Mouse (Mus musculus) urinary bladder, adult 2 months (tissue): ENCODE data around the gene Cks2. TPM values are rescaled to one million over a fixed set of nuclear protein-coding genes. Genes with fewer than 3 reads are reported as not detected.
"Not testable (repeated sequence)": the region's sequence is repeated elsewhere in the genome, so short reads cannot be mapped to it uniquely, and the experiment has no call there.

Source experiments
- DNase-seq: peaks from one replicate; pipeline ENCODE4 v3.0.0; 2022; ENCODE audit warnings: low spot score
- polyA plus RNA-seq: library from polyadenylated mRNA; depleted of rRNA; stranded (reverse); fragments of >200 nt; gene quantifications from 2 replicates; pipeline ENCODE4 v1.2.3, GENCODE M21; 2012; rRNA removed

Gene Cks2
- polyA plus RNA-seq: 12.4 and 18.6 TPM in 2 replicates

DNA sequence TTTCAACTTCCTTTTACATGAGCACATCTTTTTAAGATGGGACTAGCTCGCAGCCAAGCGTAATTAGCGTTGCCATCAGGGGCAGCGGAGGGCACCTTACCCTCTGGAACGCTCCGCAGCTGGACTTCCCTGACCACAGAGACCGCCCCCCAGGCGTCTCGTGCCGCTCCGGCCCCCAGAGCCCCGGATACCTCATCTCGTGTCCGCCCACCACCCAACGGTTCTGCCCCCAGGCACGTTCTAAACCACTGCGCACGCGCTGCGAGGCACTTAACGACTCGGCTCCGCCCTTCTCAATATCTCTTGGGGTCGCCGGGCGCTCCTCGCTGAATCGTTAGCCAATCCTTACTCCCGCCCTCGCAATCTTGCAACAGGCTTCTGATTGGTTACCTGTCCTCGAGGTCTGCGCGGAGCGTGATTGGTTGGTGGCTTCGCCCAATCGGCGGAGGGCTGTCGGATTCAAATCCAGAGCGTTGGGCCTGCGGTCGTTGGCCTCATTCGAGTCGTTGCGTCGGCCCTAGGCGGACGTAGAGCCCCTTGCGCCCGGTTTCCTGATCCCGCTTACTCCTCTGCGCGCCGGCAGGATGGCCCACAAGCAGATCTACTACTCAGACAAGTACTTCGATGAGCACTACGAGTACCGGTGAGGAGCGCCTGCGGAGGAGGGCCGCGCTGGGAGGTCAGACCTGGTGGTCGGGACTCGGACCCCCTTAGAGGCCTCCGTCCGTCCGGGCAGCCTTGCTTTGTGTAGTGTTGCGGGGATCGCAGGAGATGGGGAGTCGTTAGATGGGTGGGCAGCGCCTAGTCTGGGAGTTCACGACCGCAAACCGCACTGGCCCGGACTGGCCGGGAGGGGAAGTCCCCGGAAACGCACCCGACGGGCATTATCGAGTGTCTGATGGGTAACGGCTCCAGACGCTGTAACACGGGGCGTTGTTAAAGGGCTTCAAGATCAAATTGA, at the start of gene Cks2:
TSS of gene Cks2 (plus strand) at position 404 of the 961 bp plus-strand sequence.
- peak; percentile 85 for DNase-seq

DNA sequence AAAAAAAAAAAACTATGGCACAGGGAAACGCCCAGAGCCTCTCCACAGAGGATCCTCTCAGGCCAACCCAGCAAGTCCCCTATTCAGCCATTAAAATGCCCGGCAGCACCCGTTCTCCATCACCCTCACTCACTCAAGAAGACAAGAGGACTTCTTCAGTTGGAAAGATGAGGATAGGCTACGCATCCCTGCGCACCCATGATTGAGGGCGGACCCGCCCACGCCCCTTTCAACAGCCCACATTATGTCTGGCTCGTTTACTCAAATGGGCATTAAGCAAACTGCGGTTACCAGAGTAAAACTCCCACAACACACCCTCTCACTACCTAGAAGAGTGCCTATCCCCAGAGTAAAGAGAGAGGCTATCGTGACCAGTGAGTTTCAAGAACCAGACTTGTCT, 49.6 kb upstream of the Cks2 start:
- no peak for DNase-seq

DNA sequence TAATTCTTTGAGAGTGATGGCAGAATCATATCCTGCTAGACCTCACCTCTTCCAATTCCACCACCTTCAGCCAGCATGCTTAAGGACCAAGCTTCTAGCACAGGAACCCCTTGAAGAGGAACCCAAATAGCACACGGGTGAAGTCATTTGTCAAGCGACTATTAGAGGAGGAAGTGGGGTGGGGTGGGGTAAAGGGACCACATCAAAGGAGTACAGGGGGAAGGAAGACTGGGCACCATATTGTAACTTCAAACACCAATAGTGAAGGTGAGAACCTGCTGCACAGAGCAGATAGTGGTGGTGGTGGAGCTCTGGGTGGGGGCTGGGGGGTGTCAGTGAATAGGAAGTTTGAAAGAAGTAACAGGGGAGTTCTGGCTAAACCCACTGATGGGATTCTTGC, 47.0 kb upstream of the Cks2 start:
- DNase-seq: no peak

DNA sequence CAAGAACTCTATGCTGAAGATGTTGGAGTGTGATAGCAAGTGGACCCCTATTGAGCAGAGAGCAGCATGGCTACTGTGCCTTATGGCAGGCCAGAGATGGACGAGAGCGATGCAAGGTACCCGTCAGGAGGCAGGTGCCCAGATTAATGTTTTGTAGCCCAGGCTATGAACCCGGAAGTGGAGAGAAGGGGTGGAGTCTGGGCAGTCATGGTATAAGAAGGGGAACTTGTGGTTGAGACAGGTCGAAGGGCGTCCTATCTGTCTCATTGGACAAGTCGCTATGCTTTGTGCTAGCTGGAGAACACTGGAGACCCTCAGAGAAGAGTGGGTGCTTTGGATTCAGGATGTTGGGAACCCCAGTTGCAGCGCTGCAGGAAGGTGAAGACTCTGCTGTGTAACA, 44.9 kb upstream of the Cks2 start:
- no peak for DNase-seq

DNA sequence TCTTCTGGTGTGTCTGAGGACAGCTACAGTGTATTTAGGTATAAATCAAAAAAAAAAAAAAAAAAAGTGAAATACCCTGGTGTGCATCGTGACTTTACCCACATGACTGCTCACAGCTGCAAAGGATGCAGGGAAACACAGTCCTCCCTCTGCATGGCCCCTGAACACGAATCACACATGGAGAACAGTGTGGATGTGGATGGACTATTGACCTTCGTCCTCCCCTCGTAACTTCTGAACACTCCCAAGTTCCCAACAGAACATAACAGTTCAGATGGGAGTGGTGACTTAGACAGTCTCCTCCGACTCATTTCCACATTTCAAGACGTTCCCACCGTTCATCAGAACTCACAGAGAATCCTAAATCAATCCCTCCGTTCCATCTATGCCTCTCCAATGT, 42.3 kb upstream of the Cks2 start:
- no peak for DNase-seq

DNA sequence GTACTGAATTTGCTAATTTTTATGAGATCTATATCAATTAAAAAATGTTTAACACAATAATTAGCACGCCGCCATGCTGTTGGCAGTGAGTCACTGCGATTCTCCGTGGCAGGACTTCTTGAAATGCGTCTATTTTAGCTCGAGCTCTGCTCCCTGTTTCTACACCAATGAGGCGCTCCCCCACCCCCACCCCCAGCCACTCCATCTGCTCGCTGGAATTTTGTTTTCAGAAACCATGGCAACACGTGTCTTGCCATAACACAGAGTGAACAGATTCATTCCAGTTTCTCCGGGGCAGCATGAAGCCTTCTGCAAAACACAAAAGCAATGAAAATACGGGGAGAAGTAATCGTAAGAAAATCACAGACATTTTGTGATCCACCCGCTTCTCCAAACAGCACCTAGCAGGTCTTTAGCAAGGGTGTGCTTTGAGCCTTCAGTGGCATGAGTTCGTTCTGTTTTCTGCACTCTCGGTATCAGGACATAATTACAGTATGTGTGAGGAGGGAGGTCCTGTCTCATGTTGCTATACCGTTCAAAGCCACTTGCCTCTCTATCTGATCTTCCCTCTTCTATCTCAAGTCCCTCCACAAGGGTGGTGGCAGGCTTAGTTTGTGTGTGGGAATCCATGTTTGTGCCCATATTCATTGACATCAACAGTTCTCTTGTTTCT, 41.7 kb upstream of the Cks2 start:
- DNase-seq: no peak

DNA sequence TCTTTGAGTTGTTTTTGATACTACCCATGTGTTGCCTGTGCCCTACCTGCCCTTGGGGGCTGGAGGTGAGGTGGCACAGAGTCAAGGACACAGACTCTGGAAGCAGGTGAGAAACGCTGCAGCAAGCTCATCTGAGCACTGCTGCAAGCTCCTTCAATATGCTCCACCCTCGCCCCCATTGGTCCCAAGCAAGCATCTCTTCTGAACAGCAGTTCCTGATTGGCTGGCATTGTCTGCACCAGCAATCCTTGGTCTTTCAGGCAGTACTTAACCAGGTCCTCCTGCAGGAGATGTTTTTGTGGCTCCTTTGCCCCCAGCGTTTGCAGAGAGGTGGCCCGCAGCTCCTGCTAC, 41.2 kb upstream of the Cks2 start:
- no peak for DNase-seq

DNA sequence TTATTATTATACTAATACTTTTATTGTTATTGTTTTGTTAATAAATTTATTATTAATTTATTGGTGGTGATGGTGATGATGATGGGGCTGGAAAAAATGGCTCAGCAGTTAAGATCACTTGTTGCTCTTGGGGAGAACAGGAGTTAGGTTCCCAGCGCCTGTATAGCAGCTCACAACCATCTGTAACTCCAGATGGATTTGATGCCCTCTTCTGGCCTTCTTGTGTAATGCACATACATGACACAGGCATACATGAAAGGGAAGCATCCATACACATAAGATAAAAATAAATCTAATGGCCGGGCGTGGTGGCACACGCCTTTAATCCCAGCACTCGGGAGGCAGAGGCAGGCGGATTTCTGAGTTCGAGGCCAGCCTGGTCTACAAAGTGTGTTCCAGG, 35.8 kb upstream of the Cks2 start:
- DNase-seq: no peak

DNA sequence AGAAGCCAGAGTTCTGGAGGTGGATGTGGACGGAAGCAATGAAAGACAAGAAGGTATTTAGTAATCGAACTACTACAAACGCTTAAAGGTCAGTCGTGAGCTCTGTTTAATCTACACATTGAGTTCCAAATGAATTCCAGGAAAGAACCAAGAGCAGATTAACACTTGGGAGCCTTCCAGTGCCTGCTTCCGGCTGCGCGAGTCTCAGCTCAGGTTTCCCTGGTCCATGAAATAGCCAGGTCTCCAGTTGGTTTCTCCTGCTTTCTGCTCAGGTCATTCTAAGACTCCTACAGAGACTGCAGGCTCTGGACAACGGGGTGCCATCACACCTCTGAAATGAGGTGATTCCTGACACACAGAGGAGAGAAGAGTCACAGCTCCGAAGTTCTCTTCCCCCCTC, 34.0 kb upstream of the Cks2 start:
- no peak for DNase-seq

DNA sequence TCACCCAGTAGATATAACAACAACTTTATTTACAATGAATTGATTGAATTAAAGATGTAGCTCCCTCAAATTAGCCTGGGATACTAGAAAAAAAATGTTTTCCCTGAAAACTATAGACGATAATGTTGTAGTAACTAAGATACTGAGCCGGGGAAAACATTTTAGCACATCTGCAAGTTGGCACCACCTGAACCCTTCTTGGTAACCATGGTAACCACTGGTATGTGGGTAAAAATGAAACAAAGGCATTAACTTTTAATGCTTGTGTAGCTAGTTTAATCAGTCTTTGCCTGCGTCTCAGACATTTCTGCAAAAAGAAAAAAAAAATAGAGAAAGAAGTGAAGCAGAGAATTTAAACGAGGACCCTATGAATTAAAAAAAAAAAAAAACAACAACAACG, 33.5 kb upstream of the Cks2 start:
- no peak for DNase-seq

DNA sequence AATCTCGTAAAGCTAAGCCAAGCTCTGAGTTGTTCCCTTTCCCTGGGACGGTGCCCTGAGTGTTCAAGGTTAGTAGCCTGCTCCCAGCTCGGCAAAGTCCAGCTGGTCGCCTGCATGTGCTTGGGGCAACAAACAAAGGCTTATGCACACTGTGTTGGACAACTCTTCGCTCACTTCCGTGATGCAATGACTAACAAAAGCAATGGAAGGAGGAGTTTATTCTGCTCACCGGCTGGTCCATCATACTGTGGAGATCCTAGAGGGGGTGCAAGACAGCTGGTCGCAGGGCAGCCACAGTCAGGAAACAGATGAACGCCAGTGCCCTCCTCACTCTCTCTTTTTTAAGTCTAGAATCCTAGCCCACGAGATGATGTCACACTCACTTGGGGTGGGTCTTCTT, 29.2 kb upstream of the Cks2 start:
- DNase-seq: no peak

DNA sequence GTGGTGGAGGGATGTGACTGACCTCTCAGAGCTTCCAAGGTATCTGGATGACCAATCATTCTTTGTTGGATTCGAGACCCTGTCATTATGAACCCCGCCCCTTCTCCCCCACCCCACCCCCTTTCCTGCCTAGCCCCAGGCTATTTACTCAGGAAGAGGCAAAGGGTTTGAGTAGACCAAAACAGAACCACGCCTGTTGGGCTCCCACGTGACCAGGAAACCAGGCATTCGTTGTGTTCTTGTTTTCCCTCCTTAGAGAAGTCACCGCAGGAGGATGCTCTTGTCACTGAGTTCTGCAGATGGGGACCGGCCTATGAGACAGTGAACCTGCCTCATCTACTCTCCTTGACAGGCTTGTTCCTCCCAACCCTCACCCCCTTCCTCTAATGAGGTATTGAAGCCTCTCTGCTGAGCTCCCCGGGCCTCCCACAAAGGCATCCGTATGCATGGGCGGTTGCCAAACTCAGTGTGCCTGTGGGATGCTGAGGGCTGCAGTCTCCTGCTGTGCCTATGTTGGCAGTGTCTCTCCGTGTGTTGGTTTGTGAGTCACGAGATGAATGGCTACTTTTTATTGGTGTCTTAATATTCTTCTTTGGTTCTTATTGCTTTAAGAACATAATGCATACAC, 28.5 kb upstream of the Cks2 start:
- DNase-seq: no peak

DNA sequence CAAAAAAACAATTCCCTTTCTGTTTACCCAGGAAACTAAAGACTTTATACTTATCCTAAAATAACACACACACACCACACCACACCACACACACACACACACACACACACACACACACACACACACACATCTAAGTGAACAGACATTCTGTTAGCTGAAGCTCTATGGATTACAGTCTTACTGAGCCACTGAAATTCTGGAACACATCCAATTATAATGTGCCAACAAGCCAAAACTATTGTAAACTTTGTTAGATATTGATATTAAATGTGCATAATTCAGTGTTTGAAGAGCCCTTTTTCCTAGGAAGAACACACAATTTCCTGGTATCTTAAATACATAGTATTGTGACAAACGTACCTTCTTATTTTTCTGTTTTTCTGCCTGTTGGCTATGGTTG, 27.7 kb upstream of the Cks2 start:
- DNase-seq: no peak

DNA sequence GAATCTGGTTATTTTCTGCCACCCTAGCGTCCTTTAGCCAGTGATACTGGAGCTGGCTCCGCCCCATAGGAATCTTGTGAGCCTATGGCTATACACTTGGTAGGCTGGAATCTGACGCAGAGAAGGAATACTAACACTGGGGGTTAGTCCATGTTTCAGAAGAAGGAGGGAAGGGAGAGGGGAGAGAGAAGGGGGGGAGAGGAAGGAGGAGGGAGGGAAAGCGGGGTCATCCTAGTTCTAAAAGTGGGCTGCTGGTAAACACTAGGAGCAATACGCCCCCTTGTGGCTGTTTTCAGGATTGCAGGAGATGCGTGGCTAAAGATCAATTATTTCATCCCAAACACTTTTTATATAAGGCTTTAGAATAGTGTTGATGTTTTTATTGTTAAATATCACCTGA, 27.2 kb upstream of the Cks2 start:
- DNase-seq: no peak

DNA sequence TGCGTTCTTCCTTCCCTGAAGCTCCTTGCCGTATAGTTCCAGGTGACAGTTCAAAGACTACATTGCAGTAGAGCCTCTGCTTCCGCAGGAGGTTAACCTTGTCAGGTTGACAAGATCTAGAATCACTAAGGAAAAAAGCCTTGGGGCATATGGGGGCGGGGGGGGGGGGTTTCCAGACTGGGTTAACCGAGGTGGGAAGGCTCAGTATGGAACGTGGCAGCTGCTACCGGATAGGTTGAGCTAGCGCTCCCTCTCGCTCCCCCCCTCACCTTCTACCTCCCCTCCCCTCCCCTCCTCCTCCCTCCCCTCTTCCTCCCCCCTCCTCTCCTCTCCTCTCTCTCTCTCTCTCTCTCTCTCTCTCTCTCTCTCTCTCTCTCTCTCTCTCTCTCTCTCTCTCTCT, 26.4 kb upstream of the Cks2 start:
- DNase-seq: no peak

DNA sequence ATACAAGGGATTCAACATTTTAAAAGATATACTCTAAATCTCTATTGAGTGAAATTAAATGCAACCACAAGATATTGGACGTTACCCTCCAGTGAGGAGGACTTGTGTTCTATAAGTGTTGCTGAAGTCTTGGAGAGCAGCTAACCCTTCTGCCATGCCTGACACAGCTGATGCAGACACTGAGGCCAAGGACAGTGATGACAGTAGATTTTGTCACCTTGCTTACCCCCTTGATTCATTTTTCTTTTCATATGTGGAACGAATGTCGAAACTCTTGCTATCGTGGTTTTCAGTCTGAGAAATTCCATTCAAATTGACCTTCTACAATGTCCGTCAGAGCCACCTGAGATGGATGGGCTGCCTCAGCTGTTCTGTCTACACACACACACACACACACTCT, 22.4 kb upstream of the Cks2 start:
- no peak for DNase-seq

DNA sequence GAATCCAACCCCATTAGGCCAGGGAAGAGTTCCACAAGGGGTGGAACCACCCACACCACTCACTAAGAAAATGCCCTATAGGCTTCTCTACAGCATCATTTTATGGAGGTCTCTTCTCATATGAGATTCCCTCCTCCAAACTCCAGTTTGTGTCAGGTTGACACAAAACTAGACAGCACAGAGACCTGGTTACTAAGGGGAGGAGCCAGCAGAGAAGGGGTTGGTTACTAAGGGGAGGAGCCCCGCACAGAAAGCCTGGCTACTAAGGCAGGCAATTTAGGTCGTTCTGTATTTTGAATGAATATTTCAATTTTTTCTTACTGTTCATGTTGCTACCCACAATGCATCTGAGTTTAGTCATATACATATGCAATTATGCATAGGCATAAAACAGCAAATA, 21.4 kb upstream of the Cks2 start:
- DNase-seq: no peak

DNA sequence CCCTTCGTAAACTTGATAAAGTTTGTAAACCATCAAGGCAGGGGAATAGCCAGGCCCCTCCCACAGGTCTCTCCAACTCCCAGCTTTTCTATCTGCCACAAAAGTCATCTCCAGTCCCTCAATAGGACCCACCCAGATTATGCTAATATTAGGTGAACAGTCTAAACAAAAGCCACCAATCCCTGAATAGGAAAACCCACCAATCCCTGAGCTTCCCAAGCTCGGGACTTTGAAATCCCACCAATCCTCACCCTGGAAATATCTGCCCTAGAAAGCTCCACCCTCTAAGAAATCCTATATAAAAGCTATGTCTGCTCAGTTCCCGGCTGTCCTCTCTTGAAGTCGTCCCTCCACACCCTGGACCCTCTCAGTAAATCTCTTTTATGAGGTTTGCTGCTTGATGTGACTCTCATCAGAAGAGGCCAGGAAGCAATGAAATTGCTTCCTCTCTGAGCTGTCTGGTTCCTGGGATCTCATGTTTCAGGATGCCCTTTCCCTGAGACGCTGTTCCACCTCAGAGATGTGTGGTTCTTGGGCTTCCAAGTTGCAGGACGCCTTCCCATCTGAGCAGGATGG, 16.7 kb upstream of the Cks2 start:
- no peak for DNase-seq

DNA sequence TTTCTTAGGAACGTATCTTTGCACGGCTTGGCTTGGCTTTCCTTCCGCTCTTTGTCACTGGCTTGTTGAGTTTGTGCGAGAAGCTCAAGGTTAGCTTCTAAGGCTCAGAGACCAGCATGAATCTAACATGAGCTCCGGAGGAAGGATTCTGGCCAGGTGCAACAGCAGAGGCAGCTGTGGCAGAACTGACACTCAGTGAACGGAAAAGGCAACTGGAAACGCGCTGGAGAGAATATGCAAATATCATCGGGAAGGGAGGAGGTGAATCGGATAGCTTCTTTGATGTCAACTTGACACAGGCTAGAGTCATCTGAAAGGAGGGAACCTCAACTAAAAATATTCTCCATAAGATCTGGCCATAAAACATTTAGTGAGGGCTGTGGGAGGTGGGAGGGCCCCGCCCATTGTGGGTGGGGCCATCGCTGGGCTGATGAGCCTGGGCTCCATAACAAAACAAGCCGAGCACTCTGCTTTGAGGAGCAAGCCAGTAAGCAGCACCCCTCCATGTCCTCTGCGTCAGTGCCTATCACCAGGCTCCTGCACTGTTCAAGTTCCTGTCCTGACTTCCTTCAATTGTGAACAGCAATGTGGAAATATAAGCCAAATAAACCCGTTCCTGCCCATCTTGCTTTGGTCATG, 13.6 kb upstream of the Cks2 start:
- DNase-seq: no peak

DNA sequence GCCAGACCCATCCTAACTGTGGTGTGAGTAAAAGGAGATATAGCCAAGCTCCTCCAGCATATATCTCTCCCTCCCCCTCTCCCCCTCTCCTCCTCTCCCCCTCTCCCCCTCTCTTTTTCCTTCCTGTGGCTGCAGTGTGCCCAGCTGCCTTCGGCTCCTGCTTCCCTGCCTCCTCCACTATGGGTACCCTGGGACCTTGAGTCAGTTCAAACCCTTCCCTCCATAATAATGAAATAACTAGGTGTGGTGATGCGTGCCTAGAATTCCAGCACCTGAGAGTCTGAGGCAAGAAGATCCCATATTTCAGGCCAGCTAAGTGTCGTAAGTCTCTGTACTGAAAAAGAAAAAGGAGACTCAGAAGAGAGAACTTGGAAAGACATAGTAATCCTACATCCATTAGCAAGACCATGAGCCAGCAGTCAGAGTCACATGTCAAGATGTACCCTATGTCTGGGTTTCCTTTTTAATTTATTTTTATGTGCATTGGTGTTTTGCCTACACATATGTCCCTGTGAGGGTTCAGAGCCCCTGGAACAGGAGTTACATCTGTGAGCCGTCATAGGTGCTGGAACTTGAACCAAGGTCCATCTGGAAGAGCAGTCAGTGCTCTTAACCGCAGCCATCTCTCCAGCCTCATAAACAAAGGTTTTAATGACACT, 12.3 kb upstream of the Cks2 start:
- DNase-seq: no peak

DNA sequence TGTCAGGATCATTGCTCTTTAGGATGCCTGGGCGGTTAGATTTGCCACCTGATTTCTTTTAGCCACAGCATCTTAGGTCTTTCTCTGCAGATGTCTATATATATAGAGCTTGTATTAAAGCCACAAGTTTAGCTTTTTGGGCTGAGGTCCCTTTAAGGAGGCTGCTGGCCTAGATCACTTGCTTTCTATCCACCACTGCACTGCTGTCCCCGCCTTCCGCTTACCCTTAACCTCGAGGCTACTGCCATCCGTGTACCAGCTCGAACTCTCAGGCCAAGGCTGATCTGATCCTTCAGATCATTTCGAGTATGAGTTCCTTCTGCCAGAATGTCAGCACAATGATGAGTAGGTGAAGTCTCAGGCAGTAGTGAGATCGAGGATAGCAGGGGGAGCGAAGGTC, 9.6 kb upstream of the Cks2 start:
- DNase-seq: not testable (repeated sequence)

DNA sequence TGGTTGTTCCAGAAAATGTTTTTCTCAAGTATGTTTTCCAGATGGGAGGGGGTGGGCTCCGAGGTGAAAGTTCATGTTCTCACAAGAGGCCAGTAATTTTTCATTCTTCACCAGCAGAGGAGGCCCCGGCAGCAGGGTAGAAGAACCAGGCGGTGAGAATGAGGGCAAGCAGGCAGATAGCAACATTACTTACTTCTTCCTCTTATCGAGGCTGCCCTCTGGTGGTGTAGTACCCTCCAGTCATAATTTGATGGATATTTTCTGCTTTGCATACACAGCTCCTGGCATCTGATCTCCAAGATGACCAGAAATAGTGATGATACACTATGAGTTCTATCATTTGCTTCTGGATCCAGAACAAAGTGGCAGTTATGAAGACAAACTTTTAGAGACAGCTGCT, 6.1 kb upstream of the Cks2 start:
- DNase-seq: no peak
